Mouse (Mus musculus) myocyte (in vitro differentiated cells): ENCODE measurements around the gene Clrn1. TPM values are rescaled to one million over a fixed set of nuclear protein-coding genes. Genes with fewer than 3 reads are reported as not detected.
A peak's percentile ranks its signal among the peaks of the same experiment; 100 is the strongest.

Experiments
- H3K27me3 ChIP-seq: one replicate; pipeline ENCODE4 v1.6.1; 2011; ENCODE audit not compliant: control insufficient read depth, insufficient read depth, insufficient read length
- H3K36me3 ChIP-seq: one replicate; pipeline ENCODE4 v1.6.1; 2011; ENCODE audit not compliant: control insufficient read depth, insufficient read depth
- H3K4me2 ChIP-seq: one replicate; pipeline ENCODE4 v1.6.1; 2011; ENCODE audit warnings: low read depth, control low read depth
- H3K4me3 ChIP-seq: one replicate; pipeline ENCODE4 v1.5.1; 2011; ENCODE audit warnings: mild to moderate bottlenecking, control low read depth, moderate library complexity
- H3K79me2 ChIP-seq: one replicate; pipeline ENCODE4 v1.6.1; 2011; ENCODE audit not compliant: control insufficient read depth, insufficient read depth
- H3ac ChIP-seq: one replicate; pipeline ENCODE4 v1.6.1; 2011; ENCODE audit not compliant: control insufficient read depth, insufficient read length
- CEBPB ChIP-seq: IDR thresholded peaks from 2 replicates; pipeline ENCODE4 v1.6.1; 2011; ENCODE audit warnings: mild to moderate bottlenecking, moderate library complexity; ENCODE audit not compliant: poor library complexity, insufficient read depth, severe bottlenecking
- E2F4 ChIP-seq: IDR thresholded peaks from one replicate; pipeline ENCODE4 v1.6.1; 2011; ENCODE audit warnings: mild to moderate bottlenecking, control low read depth, moderate library complexity; ENCODE audit not compliant: insufficient read depth
- MAX ChIP-seq: IDR thresholded peaks from one replicate; pipeline ENCODE4 v1.6.1; 2011; ENCODE audit warnings: low read depth, mild to moderate bottlenecking, control low read depth
- MYOD1 ChIP-seq, 3 experiments: IDR thresholded peaks; one replicate each; pipeline ENCODE4 v1.6.1; 2011; ENCODE audit warnings: control low read depth in 2 of 3, low read depth in 2 of 3, mild to moderate bottlenecking in 2 of 3, moderate library complexity in 1 of 3; ENCODE audit not compliant: insufficient read length in 2 of 3, control insufficient read depth in 1 of 3
- MYOG ChIP-seq, 3 experiments: IDR thresholded peaks; one replicate each; pipeline ENCODE4 v1.6.1; 2011; ENCODE audit warnings: control low read depth in 2 of 3, low read depth in 2 of 3, mild to moderate bottlenecking in 2 of 3; ENCODE audit not compliant: insufficient read length in 2 of 3, control insufficient read depth in 1 of 3, insufficient read depth in 1 of 3
- POLR2A ChIP-seq: IDR thresholded peaks from one replicate; pipeline ENCODE4 v1.6.1; 2011; ENCODE audit warnings: low read depth, mild to moderate bottlenecking, control low read depth, moderate library complexity; ENCODE audit not compliant: insufficient read length
- POLR2AphosphoS2 ChIP-seq: IDR thresholded peaks from one replicate; pipeline ENCODE4 v1.6.1; 2011; ENCODE audit warnings: low read depth, control low read depth; ENCODE audit not compliant: insufficient read length
- REST ChIP-seq: IDR thresholded peaks from one replicate; pipeline ENCODE4 v1.6.1; 2011; ENCODE audit warnings: mild to moderate bottlenecking, control low read depth, moderate library complexity; ENCODE audit not compliant: insufficient read depth, insufficient read length
- SRF ChIP-seq: IDR thresholded peaks from one replicate; pipeline ENCODE4 v1.6.1; 2011; ENCODE audit warnings: low read depth; ENCODE audit not compliant: control insufficient read depth, insufficient read length
- TCF12 ChIP-seq: IDR thresholded peaks from one replicate; pipeline ENCODE4 v1.6.1; 2011; ENCODE audit warnings: mild to moderate bottlenecking, control low read depth; ENCODE audit not compliant: poor library complexity, insufficient read depth, severe bottlenecking
- TCF3 ChIP-seq: IDR thresholded peaks from one replicate; pipeline ENCODE4 v1.6.1; 2011; ENCODE audit warnings: low read depth, control low read depth; ENCODE audit not compliant: insufficient read length
- USF1 ChIP-seq: IDR thresholded peaks from one replicate; pipeline ENCODE4 v1.6.1; 2011; ENCODE audit warnings: low read depth, mild to moderate bottlenecking, control low read depth, moderate library complexity
- polyA plus RNA-seq: library from polyadenylated mRNA; unstranded; fragments of >200 nt; fragmentation: generic; extraction: Trizol; gene quantifications from one replicate; pipeline ENCODE4 v1.2.1, GENCODE M21; 2012; ENCODE audit warnings: missing spikeins

Gene Clrn1
- polyA plus RNA-seq, 1 experiment = not detected

DNA sequence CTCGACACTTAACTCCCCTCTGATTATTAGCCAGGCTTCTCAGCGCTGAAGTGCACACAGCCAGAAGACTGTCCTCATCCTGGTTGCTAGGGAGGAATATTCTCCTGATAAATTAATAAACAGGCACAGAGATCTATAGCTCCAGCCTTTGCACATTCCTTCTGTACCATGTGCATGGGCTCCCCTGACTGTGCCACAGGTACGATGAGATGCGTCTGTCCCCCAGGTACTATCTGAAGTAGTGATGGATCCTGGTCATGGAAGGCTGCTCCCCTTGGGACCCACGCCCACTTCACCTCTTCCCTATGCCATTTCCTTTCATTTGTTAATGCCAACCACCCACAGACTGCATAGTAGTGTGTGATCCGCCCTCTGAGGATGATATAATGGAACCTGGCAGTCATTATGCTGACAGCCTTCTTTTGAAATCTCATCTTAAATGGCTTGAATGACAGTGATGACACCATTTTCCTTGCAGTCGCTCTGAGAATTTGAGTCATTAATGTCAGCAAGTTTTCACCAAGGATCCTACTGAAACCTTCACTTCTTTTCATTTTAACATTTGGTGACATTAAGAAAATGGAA, 3.1 kb upstream of the Clrn1 start:
- Histone ChIP-seq H3K79me2 (no peaks in the 10 kb centered on the region), H3K36me3 (no peaks in the 10 kb centered on the region), H3K4me3 (no peak overlapping the region), H3K4me2 (no peak overlapping the region), H3ac (no peak overlapping the region), H3K27me3 (no peaks in the 10 kb centered on the region)
- no peak for TF ChIP-seq CEBPB
- no peak for TF ChIP-seq E2F4
- TF ChIP-seq USF1 = no peak
- no peak for TF ChIP-seq REST
- no peak for TF ChIP-seq TCF12
- TF ChIP-seq MYOD1 (IDR thresholded peaks at IDR 0.05; ENCODE audit: control insufficient read depth in 1 of 3, insufficient read length in 2 of 3, low read depth in 2 of 3) = no peak
- TF ChIP-seq TCF3 = no peak
- TF ChIP-seq SRF = no peak
- no peak for TF ChIP-seq MAX
- no peak for TF ChIP-seq MYOG (IDR thresholded peaks at IDR 0.05; ENCODE audit: control insufficient read depth in 1 of 3, insufficient read depth in 1 of 3, insufficient read length in 2 of 3, low read depth in 2 of 3)
- no peak for TF ChIP-seq POLR2AphosphoS2
- no peak for TF ChIP-seq POLR2A

DNA sequence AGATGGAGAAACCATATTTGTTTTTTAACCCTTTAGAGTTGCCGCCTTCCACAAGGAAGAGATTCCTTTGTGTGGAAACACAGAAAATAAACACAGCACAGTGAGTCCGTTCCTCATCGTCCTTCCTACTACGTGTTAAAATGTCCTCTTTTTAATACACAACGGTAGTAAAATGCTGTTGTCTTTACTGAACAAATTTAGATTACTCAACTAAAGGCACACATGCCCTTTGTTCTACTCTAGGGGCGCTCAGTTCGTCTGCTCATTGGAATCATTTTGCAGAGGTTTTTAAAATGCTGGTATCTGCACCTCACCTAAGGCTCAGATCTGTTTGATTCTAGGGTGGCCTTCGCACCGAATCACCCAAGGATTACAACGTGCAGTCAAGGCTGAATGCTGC, 2.6 kb upstream of the Clrn1 start:
- TF ChIP-seq CEBPB (no peak), E2F4 (no peak), MYOG (IDR thresholded peaks at IDR 0.05; ENCODE audit: control insufficient read depth in 1 of 3, insufficient read depth in 1 of 3, insufficient read length in 2 of 3, low read depth in 2 of 3) (no peak), POLR2AphosphoS2 (no peak), USF1 (no peak), REST (no peak), MAX (no peak), POLR2A (no peak), MYOD1 (IDR thresholded peaks at IDR 0.05; ENCODE audit: control insufficient read depth in 1 of 3, insufficient read length in 2 of 3, low read depth in 2 of 3) (no peak), TCF12 (no peak)
- no peaks in the 10 kb centered on the region for H3K79me2 ChIP-seq
- H3K4me3 ChIP-seq = no peak overlapping the region
- H3K36me3 ChIP-seq = no peaks in the 10 kb centered on the region
- no peak overlapping the region for H3ac ChIP-seq
- H3K4me2 ChIP-seq = no peak overlapping the region
- H3K27me3 ChIP-seq = no peaks in the 10 kb centered on the region

DNA sequence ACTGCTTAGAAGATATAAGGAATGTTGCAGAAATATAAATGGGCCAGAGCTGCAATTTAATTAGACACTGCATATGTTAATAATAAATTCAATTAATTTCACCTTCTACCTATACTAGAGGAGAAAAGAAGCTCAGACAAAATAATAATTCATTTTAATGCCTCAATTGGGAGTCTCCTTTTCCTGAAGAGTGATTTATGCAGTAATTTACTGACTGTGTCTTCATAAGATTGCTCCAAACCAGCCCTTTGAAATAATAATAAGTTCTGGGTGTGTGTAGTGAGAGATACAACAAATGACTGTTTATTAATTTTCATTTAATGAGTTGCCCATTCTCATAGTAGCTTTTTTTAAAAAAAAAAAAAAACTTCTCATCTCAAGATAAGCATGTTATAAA, 1.6 kb downstream of the Clrn1 start:
- H3K4me2 ChIP-seq = peak overlapping the region; percentile 73

GRCm38 (mm10) chr3:58882878-58883510, 2.1 kb downstream of the Clrn1 start:
- TF ChIP-seq USF1 = peak; percentile 38
- TF ChIP-seq TCF3 = no peak
- Histone ChIP-seq H3K4me3 (no peak overlapping the region), H3K79me2 (no peaks in the 10 kb centered on the region), H3ac (no peak overlapping the region), H3K36me3 (no peaks in the 10 kb centered on the region), H3K4me2 (peak overlapping the region; percentile 73), H3K27me3 (no peaks in the 10 kb centered on the region)

More for the DNA sequence above, 1.6 kb downstream of the Clrn1 start:
- TF ChIP-seq POLR2A (no peak), USF1 (no peak), REST (no peak), TCF12 (no peak), SRF (no peak), CEBPB (no peak), MYOG (IDR thresholded peaks at IDR 0.05; ENCODE audit: control insufficient read depth in 1 of 3, insufficient read depth in 1 of 3, insufficient read length in 2 of 3, low read depth in 2 of 3) (no peak), MAX (no peak), POLR2AphosphoS2 (no peak), MYOD1 (IDR thresholded peaks at IDR 0.05; ENCODE audit: control insufficient read depth in 1 of 3, insufficient read length in 2 of 3, low read depth in 2 of 3) (no peak), TCF3 (no peak), E2F4 (no peak)
- Histone ChIP-seq H3K27me3 (no peaks in the 10 kb centered on the region), H3K4me3 (no peak overlapping the region), H3K79me2 (no peaks in the 10 kb centered on the region), H3K36me3 (no peaks in the 10 kb centered on the region), H3ac (no peak overlapping the region)

- Histone ChIP-seq H3K79me2 (no peaks in the 10 kb centered on the region), H3ac (no peak overlapping the region), H3K27me3 (no peaks in the 10 kb centered on the region), H3K36me3 (no peaks in the 10 kb centered on the region), H3K4me3 (no peak overlapping the region), H3K4me2 (no peak overlapping the region)
- TF ChIP-seq TCF12 (no peak), REST (no peak), TCF3 (no peak), MAX (no peak), POLR2AphosphoS2 (no peak), MYOD1 (IDR thresholded peaks at IDR 0.05; ENCODE audit: control insufficient read depth in 1 of 3, insufficient read length in 2 of 3, low read depth in 2 of 3) (no peak), USF1 (no peak), SRF (no peak)
Measured at GRCm38 (mm10) chr3:58881016-58881415, 4.1 kb downstream of the Clrn1 start.
